Mouse (Mus musculus) urinary bladder, adult 2 months (tissue): ENCODE measurements around the gene Dst. TPM values are rescaled to one million over a fixed set of nuclear protein-coding genes. Genes with fewer than 3 reads are reported as not detected.
A peak's percentile ranks its signal among the peaks of the same experiment; 100 is the strongest.

ENCODE experiments used
- DNase-seq: peaks from one replicate; pipeline ENCODE4 v3.0.0; 2022; ENCODE audit warnings: low spot score
- polyA plus RNA-seq: library from polyadenylated mRNA; depleted of rRNA; stranded (reverse); fragments of >200 nt; gene quantifications from 2 replicates; pipeline ENCODE4 v1.2.3, GENCODE M21; 2012; rRNA removed

Gene Dst
- polyA plus RNA-seq = 77.4 and 118 TPM in 2 replicates

- no peak for DNase-seq
These were observed at the start of gene Dst for GRCm38 (mm10) chr1:33908191-33908962. Gene Dst (plus strand): TSS chr1:33908225.

DNA sequence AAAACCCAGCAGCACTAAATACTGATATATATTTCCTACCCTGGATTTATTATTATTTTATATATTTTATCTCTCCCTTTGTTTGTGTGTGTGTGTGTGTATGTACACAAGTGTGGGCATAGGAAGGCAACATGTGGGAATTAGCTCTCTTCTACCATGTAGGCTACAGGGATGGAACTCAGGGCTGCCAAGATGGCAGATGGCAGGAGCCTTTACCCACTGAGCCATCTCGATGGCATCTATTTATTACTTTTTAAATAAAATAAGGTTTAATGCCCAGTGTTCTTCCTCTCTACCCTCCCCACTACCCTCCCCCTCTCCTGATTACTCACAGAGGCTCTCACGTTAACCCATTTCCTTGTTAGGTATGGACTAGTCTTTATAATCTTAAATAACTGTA is 39.0 kb upstream of the Dst start:
- no peak for DNase-seq

DNA sequence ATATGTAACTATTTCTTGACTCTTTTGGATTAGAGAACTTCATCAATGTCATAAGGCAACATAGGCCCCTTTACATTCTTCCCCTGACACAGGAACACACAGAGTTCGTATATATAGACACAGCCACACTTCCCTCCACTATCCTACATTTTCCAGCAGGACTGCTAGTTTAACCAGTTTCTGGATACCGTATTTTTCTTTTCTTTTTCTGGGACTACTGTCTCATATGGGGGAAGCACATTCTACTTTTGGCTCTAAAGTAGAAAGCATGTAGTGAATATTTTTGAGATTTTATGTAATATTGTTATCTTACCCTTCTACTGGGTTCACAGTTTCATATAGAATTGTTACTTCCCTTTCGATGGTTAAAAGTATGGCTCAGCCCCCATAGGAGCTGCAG is 38.6 kb upstream of the Dst start:
- no peak for DNase-seq

DNA sequence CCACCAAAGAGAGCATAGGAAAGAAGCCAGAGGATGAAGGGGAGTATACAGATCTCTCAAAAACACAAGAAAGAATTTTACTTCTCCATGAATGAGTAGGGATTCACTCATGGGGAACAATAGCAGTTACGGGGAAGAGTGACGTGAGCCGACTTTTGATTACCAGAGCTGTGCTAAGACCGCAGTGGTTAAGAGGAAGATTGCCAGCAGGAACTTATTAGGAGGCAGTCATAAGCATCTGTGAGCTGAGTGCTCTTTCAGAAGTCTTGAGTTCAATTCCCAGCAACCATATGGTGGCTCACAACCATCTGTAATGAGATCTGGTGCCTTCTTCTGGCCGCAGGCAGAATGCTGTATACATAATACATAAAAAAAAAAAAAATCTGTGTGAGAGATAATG is 34.5 kb upstream of the Dst start:
- DNase-seq = no peak

DNA sequence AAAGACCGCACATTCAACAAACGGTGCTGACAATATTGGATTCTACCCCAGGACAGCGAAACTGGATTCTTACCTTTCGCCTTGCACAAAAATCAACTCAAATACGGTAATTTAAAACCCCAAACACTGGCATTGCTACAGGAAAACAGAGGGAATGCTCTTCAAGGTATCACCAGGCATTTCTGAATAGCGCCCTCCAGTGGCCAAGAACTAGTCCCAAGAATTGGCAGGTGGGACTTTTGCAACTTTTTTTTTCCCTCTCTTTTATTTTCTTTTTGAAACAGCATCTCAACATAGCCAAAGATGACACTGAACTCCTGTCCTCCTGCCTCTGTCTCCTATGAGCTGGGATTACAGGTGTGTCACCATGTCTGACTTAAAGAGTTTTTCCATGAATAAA is 32.3 kb upstream of the Dst start:
- no peak for DNase-seq

DNA sequence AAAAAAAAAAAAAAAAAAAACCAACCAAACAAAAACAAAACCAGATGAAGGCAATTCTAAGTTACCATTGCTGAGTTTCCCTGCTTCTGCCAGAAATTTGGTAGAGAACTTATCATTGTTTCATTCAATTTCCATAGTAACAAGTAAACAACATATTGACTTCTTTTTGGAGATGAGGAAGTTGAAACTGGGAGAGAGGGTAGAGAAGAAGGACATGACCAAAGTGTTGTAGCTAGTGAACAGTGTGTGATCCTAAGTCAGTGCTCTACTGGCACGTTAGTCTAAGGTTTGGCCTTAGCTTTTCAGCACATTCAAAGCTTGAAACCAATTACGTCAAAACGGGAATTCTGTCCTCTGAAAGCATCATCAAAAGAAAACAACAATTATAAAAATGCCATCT is 31.6 kb upstream of the Dst start:
- no peak for DNase-seq

- DNase-seq = no peak
These were observed 29.9 kb upstream of the Dst start for GRCm38 (mm10) chr1:33878170-33878569.

GRCm38 (mm10) chr1:33883102-33883839 is 24.8 kb upstream of the Dst start:
- DNase-seq = peak; percentile 22

- no peak for DNase-seq
These were observed 15.2 kb upstream of the Dst start for GRCm38 (mm10) chr1:33892784-33893183.

DNA sequence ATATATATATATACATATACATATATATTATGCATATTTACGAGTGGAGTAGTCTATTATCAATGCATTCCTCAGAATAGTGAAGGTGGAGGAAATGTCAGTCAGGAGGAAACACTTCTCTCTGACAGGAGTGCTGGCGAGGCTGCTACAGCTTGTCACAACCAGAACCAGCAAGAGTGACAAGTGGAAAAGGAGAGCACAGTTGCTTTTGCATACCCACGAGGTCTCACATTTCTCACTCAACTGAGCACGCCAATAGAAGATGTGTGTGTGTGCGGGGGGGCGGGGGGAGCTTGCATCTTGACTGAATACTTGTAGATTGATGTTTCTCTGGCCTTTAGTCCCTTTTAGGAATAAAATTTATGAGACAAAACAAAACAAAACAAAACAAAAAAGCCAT is 11.9 kb upstream of the Dst start:
- no peak for DNase-seq

GRCm38 (mm10) chr1:33896666-33897065 is 11.4 kb upstream of the Dst start:
- DNase-seq = no peak

DNA sequence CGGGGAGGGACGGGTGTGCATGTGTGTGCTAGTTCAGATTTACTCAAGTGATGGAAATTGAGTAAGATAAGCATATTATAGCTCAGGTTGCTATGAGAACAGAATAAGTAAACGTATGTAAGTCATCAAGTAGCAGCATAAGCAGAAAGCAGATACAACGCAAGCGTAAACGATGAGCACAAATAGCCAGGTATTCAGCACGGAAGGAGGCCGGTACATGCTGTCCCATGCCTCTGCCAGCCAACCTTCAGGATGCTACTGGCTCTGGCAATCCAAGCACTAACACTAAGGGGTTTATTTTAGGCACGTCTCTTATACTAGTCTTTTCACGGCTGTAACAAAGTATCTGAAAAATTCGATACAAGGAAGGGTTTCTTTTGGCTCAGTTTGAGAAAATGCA is 10.6 kb upstream of the Dst start:
- DNase-seq = no peak

DNA sequence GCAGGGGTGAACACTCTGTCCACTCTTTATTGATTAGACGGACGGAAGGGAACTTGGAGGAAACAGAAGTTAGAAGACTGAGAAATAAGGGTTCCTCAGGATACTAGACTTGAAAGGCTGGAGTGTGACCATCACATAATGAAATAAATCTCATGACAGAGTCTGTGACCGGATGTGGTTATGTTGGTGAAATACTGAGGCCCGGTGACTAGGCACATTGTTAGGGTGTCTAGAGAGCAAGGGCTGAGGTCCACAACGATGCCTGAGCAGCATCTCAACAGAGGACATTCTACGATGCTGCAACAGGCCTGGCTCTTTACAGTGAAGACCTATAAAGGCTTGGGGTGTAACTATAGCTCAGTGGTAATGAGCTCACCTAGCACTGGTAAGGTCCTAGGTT is 9.7 kb upstream of the Dst start:
- DNase-seq = no peak

DNA sequence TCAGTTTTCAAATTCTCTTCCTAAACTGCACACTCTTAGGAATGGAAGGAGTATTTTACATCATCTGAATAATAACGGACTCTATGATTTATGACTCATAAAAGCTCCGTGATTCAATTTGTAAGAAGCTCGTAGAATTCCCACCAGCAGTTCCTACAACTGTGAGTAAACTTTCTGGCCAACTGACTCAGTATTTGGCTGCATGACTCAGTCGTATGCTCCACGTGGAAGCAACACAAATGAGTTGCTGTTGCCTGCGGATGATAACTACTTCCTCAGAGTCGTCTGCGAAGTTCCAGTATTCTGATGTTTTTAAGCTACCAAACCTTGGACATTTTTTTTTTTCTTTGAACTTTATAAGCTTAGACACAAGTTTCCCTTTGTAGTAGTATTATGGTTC is 7.8 kb upstream of the Dst start:
- no peak for DNase-seq

DNA sequence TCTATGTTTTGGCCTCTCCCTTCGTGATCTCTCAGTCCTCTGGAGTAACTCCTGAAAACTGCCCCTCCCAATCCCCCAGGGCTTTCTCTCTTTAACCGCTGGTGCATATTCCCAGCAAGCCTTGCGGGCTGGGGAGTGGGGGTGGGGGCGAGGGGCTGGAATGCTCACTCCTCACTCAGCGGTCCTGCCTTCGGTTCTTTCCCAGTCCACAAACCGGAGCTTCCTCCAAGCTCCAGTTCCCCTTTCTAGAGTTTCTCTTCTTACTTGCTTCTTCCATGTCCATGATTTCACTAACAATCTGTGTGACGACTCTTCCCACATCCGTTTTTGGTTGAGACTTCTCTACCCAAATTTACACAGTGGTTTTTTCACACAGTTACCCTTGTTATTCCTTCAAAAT is 4.4 kb upstream of the Dst start:
- DNase-seq = no peak

DNA sequence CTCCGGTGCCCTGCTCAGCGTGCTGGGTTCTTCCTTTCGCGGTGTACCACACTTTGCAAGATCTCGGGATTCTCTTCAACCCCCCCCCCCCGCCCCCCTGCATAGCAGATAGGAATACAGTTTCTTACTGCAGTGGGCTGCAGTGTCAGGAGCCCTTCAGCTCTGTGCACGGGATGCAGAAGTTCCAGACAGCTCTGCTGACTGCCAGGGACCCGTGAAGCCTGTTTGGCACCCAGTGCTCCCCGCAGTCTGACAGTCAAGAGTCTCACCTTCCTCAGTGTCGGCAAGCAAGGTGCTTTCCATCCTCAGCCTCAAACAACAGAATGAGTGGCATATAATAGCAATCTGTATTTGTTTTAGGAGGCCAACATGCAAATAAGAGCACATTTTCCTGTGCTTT is 1.8 kb upstream of the Dst start:
- DNase-seq = no peak

- no peak for DNase-seq
These were observed 1.1 kb upstream of the Dst start for GRCm38 (mm10) chr1:33906927-33907326.

DNA sequence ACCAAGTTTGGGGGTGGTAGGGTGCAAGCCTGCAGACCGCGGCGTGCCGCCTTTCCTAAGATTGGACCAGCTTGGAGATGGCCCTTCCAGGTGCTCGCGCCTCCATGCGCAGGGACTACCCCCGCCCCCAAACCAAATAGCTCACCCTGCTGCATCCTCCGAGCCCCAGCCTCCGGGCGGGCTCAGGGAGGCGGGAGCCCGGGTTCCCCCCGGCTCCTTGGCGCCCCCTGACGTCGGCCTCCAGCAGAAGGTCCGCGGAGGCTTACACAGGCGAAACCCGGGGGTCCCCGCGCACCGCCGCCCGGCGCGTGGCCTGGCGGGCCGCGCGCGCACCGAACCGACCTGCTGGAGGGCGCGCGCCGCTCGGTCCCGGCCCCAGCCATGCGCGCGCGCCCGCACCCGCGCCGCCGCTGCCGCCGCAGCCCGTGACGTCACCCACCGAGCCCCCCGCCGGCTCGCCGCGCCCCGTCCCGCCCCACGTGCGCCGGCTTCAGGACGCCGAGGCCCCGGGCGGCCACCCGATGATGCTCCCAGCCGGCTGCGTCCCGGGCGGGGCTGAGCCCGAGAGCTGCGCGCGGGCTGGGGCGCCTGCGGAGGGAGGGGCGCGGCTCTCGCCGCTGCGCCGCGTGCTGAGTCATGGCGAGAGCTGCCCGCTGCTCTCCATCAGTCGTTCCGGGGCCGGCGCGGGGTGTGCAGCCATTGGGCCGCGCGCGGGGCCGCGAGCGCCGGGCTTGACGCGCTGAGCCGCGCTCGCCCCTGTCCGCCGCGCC is 419 bp upstream of the Dst start, which contains the start of gene Bend6:
Bend6 (minus strand) TSS at position 396 of the 770 bp plus-strand sequence.
- DNase-seq = peak; percentile 62

GRCm38 (mm10) chr1:33911589-33911988 is 3.6 kb downstream of the Dst start:
- DNase-seq = no peak

DNA sequence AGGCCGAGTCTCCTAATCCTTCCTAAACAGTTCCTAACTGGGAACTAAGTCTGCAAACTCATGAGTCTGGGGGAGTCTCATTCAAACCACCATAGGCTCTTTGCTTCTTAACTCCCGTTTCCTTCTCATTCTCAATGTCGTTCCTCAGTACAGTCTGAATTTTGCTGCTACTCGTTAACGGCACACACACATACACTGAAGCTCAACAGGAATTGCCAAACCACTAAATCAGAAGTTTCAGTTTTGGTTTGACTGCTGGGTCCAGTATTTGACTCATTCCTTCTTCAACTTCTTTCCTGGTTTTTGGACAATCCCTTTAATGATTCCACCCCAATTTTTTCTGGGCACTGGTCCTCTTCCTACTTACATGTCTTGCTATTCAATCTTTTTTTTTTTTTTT is 8.5 kb downstream of the Dst start:
- no peak for DNase-seq

DNA sequence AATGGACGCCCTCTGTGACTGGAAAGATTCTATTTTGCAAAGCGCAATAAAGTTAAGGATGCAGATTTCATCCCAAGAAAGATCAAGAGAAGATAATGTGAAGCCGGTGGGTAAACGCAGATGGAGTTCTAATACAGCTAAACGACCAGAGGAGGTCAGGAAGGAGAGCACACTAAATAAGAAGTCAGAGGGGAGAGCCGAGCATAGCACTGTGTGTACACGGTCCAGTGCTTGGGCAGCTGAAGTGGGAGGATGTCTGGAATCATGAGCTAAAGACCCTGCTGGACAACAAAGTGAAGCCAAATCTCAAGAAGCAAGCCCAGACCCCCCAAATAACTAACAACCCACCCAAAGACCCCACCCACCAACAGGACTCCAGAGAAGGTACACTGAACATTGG is 14.9 kb downstream of the Dst start:
- no peak for DNase-seq

DNA sequence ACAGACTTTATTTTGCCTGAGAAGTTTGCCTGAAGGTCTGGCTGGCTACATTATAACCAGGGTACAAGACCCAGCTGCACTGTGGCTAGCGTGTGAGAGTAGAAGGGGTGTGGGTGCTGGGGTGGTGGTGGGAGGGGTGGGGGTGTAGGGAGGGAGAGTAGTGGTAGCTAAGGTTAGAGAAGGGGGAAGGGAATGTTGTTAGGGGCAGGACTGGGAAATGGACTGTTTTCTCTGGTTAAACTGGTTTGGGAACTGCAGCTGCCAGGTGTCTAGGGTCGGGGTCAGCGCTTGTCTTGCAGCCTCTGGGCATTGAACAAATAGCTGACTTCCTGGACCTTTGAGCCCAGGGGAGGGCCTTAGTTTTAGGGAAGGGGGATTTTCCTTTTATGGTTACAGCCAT is 17.3 kb downstream of the Dst start:
- no peak for DNase-seq

GRCm38 (mm10) chr1:33927466-33927865 is 19.4 kb downstream of the Dst start:
- no peak for DNase-seq
